Mouse (Mus musculus): ENCODE data around the gene Htra3.

DNA sequence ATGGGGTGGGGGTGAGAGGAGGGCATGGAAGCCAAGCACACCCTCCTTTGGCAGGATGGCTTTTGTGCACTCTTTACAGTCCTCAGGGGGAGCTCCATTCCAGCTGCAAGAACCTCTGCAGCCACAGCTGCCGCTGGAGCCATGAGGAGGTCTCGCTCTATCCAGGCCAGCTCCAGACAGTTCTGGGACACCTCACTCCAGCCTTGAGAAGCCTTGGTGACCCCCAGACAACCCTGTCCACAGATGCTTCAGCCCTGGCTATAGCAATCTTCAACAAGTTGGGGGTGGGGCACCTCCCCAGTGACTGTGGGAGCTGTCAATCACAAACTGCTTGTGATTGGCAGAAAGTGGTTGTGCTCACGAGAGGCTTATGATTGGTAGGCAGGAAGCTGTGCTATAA, 20.1 kb downstream of the Htra3 start:
- TF ChIP-seq EP300 (IDR thresholded peaks at IDR 0.05; ENCODE audit: low read depth) = no peak
- no peak for TF ChIP-seq CTCF (IDR thresholded peaks at IDR 0.05; ENCODE audit: low read depth)
